Mouse (Mus musculus): ENCODE measurements around the gene Gzmn.
"Not testable (repeated sequence)": the region's sequence is repeated elsewhere in the genome, so short reads cannot be mapped to it uniquely, and the experiment has no call there.

Gzmn gene

DNA sequence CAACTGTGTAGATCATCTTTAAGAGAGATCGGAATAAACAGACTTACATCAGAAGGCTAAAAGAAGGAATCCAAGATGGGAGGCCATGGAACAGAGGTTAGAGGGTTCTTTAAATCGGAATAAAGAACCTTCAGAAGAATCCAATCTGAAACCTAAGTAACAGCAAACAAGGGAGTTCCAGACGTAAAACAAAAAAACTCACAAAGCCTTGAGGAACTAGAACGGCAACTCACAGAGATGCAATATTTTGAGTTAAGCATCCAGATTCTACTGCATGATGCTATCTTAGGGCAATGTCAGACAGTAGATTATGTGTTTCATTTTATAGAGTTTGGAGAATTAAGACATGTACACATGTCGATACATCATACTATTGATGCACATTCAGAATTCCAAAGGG, at the start of gene Gzmn:
Gene Gzmn (minus strand): TSS at position 101 of the 400 bp plus-strand sequence.
- DNase-seq (ENCODE audit: low read depth, low spot score): no peak

DNA sequence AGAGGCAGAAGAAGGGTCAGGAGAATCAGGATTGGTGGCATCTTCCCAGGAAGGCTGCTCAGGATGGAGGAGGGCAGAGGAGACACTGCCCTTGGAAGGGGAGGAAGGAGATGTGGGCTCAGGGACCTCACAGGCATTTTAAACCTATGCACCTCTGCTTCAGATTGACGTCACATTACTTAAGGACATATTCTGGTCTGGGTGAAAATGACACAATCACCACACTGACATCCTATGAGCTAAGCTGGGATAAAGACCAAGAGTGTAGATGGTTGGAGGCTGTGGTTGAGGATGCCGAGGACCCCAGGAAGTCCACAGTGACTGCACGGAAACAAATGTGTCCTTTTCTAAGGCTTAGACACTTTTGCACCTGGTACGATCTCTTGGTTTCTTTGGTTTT, 36.9 kb upstream of the Gzmn start, which contains the start of gene Gzmf:
Gene Gzmf (minus strand): TSS at position 101 of the 400 bp plus-strand sequence.
- DNase-seq (ENCODE audit: low read depth, low spot score): no peak

DNA sequence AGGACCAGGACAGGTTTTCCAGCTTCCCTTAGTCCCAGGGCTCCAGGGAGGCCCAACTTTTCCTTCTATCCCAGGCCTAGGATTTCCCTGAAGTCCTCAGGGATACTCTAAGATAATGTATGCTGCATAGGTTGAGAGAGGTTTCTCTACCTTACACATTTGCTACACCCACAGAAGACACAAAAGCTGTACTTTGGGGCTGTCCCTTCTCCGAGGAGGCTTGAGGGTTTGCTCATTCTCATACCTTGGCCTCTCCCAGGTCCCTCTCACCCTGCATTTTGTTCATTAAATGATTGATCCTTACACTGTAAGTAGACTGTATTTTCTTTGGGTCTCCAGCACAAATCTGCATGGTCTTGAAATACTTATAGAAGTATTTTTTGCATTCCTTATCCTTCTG, 31.2 kb upstream of the Gzmn start:
- DNase-seq (ENCODE audit: low read depth, low spot score): no peak

DNA sequence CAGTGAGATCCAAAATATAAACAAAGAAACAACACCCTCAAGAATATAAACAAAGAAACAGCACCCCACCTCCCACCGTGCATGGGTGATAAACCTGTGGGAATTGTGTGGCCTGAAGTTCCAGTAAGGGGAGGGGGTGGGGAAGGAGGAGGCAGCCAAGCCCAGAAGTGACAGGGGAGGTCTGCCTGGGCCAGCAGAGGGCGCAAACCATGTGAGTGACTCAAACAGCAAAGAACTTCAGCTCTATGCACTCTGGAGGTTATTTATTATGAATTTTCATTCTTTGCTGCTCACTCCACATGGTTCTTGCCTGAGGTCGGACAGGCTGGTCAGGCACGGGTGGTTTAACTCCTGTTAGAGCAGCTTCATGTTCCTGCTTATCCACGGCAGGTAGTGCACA, 30.6 kb upstream of the Gzmn start:
- not testable (repeated sequence) for DNase-seq (ENCODE audit: low read depth, low spot score)

DNA sequence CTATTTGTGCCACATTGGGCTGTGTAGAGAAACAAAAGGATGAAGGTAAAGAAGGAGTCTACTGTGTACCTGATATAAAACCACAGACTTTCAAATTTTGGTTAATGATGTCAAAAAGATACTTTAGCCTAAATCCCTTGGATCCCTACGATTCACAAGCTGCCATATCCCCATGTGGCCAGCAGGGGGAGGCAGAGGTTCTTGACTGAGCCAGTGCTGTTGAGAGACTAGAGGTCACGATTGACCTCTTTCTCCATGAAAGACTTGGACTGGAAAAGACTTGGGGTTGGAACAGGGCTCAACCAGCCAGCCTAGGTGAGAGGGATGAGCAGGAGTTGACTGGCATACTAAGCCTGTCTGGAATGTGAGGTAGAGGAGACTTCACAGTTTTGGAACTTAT, 29.6 kb upstream of the Gzmn start:
- no peak for DNase-seq (ENCODE audit: low read depth, low spot score)

DNA sequence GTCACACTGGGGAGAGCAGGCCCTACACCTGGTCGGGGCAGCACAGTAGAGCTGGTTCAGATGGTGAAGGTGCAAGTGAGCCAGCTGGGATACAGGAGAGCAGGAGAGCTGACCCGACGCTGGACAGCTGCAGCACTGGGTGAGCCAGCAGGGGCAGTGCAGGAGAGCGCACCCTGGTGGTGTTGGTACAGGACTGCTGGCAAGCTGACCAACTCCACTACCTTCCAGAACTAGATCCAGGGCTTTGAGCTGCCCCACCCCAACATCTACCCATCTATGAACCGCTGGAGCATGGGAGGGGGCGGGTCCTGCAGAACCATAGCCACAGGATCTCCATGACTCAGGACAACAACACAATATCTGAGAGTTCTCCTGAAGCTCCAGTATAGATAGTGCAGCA, 12.5 kb upstream of the Gzmn start:
- no peak for DNase-seq (ENCODE audit: low read depth, low spot score)

DNA sequence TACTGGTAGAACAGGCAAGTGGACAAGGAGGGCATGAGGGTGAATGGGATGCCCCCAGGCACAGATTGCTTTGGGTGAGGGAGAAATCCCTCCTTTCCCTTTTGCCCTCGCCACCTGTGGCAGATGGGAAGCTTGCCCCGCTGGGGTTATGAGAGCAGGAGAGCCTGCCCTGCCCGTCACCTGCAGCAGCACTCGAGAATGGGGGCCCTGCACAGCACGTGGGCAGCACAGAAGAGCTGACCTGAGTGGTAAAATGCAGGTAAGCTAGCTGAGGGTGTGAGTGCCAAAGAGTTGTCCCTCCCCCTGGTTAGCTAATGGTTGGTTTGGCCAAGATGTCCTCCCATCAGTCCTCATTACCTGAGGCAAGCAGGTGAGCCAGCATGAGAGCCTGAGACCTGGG, 12.1 kb upstream of the Gzmn start:
- DNase-seq (ENCODE audit: low read depth, low spot score): no peak

DNA sequence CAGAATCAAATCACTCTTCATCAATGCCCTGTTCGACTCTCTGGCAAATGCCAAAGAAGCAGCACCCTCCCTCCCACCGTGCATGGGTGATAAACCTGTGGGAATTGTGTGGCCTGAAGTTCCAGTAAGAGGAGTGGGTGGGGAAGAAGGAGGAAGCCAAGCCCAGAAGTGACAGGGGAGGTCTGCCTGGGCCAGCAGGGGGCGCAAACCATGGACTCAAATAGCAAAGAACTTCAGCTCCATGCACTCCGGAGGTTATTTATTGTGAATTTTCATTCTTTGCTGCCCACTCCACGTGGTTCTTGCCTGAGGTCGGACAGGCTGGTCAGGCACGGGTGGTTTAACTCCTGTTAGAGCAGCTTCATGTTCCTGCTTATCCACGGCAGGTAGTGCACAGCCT, 3.3 kb upstream of the Gzmn start:
- DNase-seq (ENCODE audit: low read depth, low spot score): not testable (repeated sequence)

DNA sequence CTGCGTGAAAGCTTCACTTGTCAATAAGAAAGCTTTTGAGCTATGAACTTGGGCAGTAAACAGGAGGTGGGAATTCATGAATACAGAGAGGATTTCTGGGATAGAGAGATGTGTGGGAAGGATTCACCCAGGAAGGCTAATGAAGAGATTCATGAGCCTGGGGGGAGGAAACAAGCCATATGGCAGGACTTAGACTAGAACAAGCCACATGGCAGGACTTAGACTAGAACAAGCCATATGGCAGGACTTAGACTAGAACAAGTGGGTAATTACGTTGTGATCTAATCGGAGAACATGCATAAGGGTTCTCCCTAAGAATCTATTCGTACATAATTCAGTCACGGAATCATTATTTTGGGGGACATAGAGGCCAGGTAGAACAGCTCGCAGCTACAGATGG, 1.0 kb downstream of the Gzmn start:
- DNase-seq (ENCODE audit: low read depth, low spot score): no peak

DNA sequence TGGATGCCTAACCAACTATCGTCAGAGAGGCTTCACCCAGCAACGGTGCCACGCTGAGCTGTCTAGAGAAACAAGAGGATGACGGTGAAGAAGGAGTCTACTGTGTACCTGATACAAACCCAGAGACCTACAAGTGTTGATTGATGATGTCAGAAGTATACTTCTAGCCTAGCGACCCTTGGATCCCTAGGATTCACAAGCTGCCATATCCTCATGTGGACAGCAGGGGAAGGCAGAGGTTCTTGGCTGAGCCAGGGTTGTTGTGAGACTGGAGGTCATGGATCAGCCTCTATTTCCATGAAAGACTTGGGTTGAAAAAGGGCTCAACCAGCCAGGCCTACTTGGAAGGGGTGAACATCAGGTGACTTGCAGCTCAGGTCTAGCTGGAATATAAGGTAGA, 1.7 kb downstream of the Gzmn start:
- no peak for DNase-seq (ENCODE audit: low read depth, low spot score)

DNA sequence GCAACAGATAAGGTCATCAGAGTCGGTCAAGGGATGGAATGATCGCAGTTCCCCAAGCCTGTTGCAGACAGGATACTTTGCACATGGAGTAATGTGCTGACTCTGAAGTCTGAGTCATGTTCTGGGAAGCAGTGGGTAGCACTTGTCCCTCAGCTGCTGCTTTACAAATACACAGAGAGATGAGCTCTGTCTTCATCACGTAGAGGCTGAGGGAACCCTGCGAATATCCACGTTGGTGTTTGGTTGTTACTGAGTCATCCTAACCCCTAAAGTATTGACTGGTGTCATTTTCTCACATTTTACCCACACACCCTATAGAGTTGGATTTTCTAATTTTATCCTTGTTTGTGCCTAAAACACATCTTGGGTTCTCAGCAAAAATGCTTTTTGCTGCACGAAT, 6.4 kb downstream of the Gzmn start:
- no peak for DNase-seq (ENCODE audit: low read depth, low spot score)

DNA sequence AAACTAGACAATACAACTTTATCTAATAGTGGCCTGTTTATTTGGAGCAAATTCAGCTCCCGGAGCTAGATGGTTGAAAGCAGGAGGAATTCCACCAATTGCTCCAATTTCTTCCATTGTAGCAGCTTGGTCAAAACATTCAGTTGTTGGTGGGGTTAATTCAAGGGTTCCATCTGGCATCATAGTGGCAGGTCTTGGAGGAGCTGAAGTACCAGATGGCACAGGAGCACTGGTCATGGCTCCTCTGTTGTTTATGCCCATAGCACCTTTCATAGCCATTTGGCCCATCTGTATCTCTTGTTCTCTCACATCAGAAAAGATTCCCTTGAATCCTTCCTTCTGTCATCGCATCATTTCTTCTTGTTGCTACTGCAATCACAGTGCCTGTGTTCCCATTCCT, 12.3 kb downstream of the Gzmn start:
- DNase-seq (ENCODE audit: low read depth, low spot score): no peak

DNA sequence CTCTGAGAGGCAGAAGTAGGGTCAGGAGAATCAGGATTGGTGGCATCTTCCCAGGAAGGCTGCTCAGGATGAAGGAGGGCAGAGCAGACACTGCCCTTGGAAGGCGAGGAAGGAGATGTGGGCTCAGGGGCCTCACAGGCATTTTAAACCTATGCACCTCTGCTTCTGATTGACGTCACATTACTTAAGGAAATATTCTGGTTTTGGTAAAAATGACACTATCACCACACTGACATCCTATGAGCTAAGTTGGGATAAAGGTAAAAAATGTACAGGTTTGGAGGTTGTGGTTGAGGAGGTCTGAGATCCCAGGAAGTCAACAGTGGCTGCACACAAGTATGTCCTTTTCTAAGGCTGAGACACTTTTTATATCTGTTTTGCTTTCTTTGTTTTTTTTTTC, 14.9 kb downstream of the Gzmn start, which contains the start of gene Gzmg:
Gene Gzmg (minus strand): TSS at position 101 of the 400 bp plus-strand sequence.
- DNase-seq (ENCODE audit: low read depth, low spot score): not testable (repeated sequence)

DNA sequence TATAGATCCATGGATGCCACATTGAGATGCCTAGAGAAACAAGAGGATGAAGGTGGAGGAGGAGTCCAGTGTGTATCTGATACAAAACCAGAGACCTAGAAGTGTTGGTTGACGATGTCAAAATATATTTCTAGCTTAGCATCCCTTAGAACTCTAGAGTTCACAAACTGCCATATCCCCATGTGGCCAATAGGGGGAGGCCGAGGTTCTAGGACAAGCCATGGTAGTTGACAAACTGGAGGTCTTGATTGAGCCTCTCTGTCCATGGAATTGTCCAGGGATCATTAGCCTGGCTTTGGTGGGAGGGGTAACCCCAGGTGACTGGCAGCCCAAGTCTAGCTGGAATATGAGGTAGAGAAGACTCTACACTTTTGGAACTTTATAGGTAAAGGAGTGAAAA, 19.1 kb downstream of the Gzmn start:
- no peak for DNase-seq (ENCODE audit: low read depth, low spot score)

DNA sequence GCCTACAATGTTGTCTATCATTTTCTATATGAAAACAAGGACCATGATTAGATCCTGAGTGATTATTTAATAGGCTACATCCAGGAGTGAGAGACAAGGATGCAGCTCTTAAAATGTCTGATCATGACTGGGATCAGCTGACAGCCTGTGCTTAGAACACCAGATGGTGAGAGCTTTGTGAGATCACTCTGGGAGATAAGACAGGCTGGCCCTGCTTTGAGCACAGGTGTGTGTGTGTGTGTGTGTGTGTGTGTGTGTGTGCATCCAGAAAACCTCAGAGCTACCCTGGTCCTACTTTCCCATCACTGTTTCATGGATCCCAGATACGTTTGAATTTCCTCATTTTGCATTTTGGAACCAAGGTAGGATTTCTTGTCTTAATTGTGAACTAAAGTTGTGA, 40.7 kb downstream of the Gzmn start:
- DNase-seq (ENCODE audit: low read depth, low spot score): not testable (repeated sequence)

DNA sequence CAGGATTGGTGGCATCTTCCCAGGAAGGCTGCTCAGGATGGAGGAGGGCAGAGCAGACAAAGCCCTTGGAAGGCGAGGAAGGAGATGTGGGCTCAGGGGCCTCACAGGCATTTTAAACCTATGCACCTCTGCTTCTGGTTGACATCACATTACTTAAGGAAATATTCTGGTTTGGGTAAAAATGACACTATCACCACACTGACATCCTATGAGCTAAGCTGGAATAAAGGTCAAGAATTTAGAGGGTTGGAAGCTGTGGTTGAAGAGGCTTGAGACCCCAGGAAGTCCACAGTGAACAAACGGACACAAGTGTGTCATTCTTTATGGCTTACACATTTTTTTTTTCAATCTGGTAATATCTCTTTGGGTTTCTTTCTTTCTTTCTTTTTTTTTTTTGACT, 41.9 kb downstream of the Gzmn start, which contains the start of gene Gzmd:
Gene Gzmd (minus strand): TSS at position 101 of the 400 bp plus-strand sequence.
- not testable (repeated sequence) for DNase-seq (ENCODE audit: low read depth, low spot score)

DNA sequence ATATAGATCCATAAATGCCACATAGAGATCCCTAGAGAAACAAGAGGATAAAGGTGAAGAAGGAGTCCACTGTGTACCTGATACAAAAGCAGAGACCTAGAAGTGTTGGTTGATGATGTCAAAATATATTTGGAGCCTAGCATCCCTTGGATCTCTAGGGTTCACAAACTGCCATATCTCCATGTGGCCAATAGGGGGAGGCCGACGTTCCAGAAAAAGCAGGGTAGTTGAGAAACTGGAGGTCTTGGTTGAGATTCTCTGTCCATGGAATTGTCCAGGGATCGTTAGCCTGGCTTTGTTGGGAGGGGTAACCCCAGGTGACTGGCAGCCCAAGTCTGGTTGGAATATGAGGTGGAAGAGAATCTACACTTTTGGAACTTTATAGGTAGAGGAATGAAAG, 46.1 kb downstream of the Gzmn start:
- DNase-seq (ENCODE audit: low read depth, low spot score): no peak

DNA sequence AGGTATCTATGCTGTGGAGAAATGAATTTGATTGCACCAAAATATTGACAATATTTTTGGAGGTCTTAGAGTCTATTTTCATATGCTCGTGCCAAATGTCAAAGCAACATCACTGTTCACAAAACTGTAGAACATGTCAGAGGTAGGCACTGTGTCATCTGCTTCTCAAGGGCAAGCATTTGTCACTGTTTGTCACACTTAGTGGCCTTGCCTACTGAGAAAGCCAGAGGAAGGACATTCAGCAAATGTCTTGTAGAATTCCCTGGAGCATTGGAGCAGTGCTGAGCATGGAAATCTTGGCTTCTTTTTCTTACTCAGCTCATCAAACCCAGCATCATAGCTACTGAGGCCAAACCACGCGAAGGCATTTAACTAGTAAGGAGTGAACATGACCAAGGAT, 50.9 kb downstream of the Gzmn start:
- no peak for DNase-seq (ENCODE audit: low read depth, low spot score)

DNA sequence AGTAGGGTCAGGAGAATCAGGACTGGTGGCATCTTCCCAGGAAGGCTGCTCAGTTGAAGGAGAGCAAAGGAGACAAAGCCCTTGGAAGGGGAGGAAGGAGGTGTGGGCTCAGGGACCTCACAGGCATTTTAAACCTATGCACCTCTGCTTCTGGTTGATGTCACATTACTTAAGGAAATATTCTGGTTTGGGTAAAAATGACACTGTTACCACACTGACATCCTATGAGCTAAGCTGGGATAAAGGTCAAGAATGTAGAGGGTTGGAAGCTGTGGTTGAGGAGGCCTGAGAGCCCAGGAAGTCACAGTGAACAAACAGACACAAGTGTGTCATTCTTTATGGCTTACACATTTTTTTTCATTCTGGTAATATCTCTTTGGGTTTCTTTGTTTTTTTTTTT, 53.9 kb downstream of the Gzmn start, which contains the start of gene Gzme:
Gene Gzme (minus strand): TSS at position 101 of the 400 bp plus-strand sequence.
- DNase-seq (ENCODE audit: low read depth, low spot score): no peak
